Mouse (Mus musculus): ENCODE measurements at regions not wholly inside any gene's neighbourhood (a gene's known extent, or its start where the extent isn't known, plus 50 kb on each side); places are given as distances from the start of the nearest gene placed in this dataset.

DNA sequence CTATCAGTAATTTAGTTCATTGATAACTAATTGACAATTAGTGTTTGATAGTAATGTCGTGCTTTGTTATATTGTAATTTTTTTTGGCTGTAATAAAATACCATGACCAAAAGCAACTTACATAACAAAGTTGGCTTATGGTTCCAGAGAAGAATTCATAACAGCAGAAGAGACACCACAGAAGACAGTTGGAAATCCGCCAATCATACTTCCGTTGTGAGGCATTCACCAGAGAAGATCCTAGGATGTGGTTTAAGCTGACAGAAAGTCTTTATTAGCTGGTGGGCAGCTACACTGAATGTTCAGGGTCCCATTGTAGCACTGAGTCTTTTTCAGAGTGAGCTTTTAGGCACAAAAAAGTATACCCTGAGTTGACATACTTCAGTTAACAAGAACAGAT is 109.9 kb downstream of the Sec23a start:
- DNase-seq (ENCODE audit: low spot score) = no peak

DNA sequence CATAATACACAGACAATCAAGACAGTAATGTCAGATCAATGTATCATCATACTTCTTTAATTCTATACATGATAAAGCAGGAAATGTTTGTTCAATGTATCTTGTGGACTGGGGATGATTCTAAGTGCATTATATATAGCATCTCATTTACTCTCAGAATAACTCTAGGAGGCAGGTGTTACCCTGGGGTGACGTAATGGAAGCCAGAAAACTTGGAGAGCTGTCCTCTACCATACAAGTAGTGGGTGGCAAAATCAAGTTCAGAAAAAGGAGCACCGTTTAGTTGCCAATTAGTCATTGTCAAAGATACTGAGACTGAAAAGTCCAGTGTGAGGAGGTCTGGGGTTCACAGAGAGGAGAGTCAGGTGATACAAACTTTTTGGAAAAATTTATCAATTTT is 136.0 kb downstream of the Sec23a start:
- DNase-seq (ENCODE audit: low spot score) = no peak

DNA sequence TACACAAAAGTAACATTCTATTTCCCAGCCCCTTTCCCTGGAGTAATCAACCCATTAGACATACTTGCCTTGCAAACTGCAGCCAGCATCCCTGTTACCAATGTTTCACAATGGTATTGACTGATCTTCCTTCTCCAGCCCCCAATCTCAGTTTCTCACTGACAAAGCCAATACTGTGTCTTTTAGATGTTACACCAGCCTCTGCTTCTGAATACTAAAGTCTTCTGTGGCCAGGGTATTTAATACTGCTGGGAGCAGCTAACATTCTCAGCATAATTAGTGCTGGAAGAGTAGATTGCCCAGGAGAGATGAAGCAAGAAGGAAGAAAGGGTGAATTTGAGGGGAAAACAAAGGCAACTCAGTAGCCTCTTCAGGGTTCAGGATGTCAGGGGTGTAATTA is 139.4 kb downstream of the Sec23a start:
- DNase-seq (ENCODE audit: low spot score) = no peak

DNA sequence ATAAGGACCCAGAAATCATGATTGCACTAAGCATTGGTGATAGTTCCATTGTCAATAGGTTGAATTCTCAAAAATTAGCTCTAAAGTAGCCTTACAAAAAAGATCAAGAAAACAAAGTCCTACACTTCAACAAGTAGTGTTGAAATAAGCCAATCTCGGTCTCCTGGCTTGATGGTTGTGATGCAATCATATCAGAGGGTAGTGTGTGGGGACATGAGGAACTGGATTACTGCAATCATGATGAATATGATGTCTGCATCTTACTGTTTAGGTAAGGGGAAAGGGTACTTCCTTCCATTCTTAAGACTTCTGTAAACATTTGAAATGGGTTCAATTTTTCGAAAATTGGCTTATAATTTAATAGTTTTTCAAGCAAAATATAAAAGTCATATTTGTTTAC is 155.3 kb downstream of the Sec23a start:
- DNase-seq (ENCODE audit: low spot score) = no peak

DNA sequence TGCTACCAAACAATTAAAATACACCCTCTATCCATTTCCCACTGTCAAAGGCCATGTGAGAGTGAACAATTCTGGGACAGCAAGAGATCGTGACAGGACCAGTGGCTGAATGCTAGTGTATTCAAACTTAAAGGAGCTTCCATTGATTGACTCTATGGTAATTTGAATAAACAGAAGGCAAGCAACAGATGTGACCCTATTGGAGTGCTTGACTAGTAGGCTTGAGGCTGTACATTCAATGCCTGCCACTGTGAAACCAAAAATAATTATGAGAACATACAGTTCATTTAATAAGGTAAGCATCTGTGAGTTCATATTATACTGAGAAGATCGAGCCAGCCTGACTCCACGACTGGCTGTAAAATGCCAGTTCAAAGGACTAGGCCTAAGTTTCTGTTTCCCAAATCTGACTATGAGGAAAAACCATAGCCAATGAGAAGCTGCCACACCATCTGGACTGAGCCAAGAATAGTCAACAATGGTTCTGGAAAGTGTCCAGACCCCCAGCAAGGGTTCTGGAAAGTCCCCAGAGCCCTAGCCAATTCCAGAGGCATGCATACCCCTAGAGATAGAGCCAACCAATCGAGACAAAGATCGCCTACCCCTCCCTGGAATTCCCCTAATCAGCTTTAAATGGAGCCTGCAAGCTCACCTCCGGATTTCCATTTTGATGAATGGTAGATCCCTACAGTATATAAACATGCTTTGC is 160.0 kb downstream of the Sec23a start:
- DNase-seq (ENCODE audit: low spot score) = no peak

DNA sequence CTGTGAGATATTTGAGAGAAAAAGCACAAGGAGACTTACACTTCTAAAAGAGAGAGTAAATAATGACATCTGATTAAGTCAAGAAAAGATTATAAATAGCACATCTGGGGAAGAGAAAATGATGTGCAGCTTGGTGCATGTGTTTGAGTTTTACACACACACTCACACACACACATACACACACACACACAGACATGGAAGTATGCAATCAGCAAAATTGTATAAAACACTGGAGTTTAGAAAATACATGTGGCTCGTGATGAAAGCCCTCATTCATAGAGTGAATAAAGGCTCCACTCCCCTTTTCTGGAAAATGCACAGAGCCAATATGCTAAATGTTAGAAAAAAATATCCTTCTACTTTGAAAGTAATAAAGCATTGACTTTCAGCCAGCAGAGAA is 182.2 kb downstream of the Sec23a start:
- DNase-seq (ENCODE audit: low spot score) = no peak

DNA sequence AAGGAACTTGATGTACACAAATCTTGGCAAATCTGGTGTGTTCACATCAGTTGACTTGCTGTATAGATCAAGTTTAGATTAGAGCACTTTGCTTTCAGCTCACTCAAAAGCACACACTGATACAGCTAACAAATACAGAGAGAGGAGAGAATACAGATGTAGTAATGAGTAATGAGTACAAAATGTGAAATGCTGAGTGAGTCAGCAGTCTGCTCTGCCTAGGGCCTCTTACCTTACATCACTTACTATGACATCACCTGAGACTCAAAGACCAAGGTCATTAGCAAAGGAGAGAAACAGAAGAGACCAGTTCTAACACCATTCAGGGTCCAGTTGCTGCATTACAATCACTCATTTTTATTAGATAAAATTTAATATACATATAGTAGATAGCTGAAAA is 184.0 kb downstream of the Sec23a start:
- DNase-seq (ENCODE audit: low spot score) = no peak

DNA sequence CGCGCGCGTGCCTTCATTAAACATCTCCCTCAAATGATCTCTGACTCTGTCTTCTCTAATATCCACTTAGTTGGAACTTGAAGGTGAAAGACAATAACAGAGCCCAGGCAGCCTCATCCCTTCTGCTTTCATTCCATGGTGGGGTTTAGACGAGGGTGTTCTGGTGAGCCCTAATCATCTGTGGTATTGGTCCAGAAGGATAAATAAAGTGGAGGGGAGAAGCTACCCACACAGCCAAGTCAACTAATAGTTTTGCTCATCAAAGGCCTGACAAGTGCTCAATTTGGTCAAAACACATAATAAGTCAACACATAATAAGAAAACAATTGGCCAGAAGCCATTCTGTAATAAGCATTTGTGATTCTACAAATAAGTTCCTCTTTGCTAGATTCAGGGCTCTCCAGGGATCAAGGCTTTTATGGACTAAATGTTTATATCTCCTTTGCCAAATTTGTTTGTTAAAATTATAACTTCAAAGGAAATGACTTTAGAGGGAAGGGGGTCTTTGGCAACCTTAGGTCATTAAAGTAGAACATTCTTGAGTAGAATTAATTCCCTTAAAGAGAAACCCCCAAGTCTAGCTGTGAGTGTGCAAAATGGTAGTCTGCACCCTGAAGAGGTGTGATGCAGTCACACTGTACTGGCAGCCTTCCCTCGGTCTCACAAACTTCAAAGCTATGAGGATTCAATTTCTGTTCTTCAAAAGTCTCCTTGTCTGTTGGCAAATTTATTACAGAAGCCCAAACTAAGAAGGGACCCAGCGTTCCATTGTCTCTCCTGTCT is 186.5 kb downstream of the Sec23a start:
- DNase-seq (ENCODE audit: low spot score) = no peak

DNA sequence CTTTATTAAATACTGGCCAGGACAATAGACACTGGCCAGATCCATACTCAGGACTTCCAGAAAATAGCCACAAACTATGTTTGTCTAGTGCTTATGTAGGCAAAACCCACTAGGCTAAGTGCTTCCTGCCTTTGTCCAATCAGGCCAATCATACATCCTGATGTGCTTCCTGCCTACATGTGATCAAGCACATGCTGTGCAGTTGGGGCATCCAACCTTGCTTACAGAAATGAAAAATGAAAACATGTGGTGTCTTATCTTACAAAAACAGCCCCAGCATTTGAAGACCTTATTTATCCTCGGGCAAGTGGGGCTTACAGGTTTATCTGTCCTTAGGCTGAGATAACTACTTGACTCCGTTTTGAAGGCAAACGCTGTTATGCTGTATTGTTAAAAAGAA is 188.8 kb downstream of the Sec23a start:
- no peak for DNase-seq (ENCODE audit: low spot score)

DNA sequence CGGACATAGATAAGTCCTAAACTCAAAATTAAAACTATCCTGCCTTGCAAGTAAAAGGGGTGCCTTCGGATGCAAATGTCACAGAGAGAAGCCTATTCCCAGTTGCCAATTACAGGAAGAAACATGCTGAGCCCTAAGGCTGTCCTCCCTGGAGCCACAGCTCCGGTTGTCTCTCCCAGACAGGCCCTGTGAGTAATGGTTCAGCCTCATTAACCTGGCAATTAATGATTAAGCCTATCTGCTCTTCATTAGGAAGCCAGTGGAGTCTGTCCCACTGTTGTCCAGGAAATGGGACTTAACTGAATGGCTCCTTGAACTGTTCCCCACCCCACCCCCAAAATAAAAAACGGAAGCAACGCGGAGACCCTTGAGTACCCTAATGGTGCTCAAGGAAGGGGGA is 207.7 kb downstream of the Sec23a start:
- no peak for DNase-seq (ENCODE audit: low spot score)

DNA sequence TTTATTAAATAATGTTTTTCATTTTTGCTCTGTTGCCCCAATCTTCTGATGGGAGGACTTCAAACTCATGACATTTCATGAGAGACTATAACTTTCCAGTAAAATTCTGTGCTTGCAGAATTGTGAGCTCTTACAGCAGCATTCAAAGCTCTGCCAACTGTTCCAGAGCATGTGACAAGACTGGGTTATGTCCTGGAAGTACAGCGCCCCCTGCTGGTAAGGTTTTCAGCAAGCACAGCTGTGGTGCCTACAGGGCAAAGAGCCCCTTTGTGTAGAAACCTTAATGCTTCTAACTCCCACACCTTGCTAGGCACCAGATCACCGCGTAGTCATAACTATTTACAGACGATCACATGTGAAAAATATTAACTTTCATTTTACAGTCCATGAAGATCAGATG is 209.4 kb downstream of the Sec23a start:
- peak; percentile 89 for DNase-seq (ENCODE audit: low spot score)
